In the genomic region with DNA sequence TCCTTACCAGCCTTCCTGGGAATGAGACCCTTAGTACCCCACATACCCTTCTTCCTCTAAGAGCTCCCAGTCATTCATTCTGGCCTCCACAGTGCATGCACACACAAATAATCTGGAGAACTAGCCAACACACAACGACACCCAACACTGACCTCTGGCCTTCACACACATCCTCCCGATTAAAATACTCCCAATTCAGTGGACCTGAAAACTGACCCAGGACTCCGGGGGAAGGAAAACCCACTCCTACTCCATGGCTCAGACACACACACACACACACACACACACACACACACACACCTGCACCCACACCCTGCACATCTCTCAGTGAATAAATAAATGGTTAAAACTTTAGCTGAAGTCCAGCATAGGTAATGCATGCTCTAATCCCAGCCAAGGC, we compare ENCODE assay signal across 28 mouse cellular contexts. TPM values are rescaled to one million over a fixed set of nuclear protein-coding genes. Genes with fewer than 3 reads are reported as not detected.
DNase-seq lines count a peak whose midpoint lies in the region; ATAC-seq and TF ChIP-seq lines count a peak whose summit lies in the region.
"Had no signal": no experiment of that assay in that cellular context is flagged by ENCODE, and none has a peak within 500 bp of the region (broad histone marks: within the 10 kb centered on the region; RNA-seq: fewer than 3 reads in every experiment).

No protein-coding gene starts in this region.

- no peak for TF ChIP-seq POLR2A in kidney, adult 2 months (IDR thresholded peaks at IDR 0.05; ENCODE audit: low read depth, low read length)
- TF ChIP-seq POLR2A in CH12.LX (IDR thresholded peaks at IDR 0.05; ENCODE audit: low read depth, low read length): peak; percentile 3; the same call in 1 of the 2 replicates

- no peak for TF ChIP-seq EP300 in CH12.LX (IDR thresholded peaks at IDR 0.05; ENCODE audit: low read length)

- in situ Hi-C loops in CH12.LX (cut with MboI; ENCODE audit: low pct_ligation_motif_present, low pct_unique_long_range_greater_than_20kb, low sequenced_read_pairs): no loop called here

- no peaks in the 10 kb centered on the region; the same call in 1 of the 2 replicates for H3K36me3 ChIP-seq in kidney, adult 2 months (ENCODE audit: control insufficient read depth, insufficient read depth, low read length)
- peaks cover 22% of the 10 kb centered on the region for H3K36me3 ChIP-seq in kidney, postnatal 0 days (ENCODE audit: insufficient read depth, low read length)
- peaks cover 80 to 95% of the 10 kb centered on the region in 2 experiments for H3K36me3 ChIP-seq in CH12.LX (replicated peaks in 1 of 2; ENCODE audit: control insufficient read depth in 1 of 2, insufficient read depth in 1 of 2, low read length in 1 of 2)

- no peak overlapping the region for H3K9ac ChIP-seq in kidney, postnatal 0 days (ENCODE audit: low read depth, low read length)
- H3K9ac ChIP-seq in CH12.LX (ENCODE audit: insufficient read depth, low read depth): no peak overlapping the region
- H3K9ac ChIP-seq: forebrain, embryonic 13.5 days; heart, embryonic 13.5 days; hindbrain, embryonic 14.5 days had no signal

- ATAC-seq in kidney, postnatal 0 days (replicated peaks; ENCODE audit: low FRiP score, low read depth): no peak
- ATAC-seq: activated CD4-positive, CD25-positive, alpha-beta regulatory T cell, adult 4 months; CD4-positive, CD25-positive, alpha-beta regulatory T cell, adult 4 months; forebrain, embryonic 13.5 days; hindbrain, postnatal 0 days had no signal

- 17% methylated on average over 3 of the region's 3 CpGs for WGBS in kidney, adult 2 months
- WGBS in kidney, postnatal 0 days: 63% methylated on average over 3 of the region's 3 CpGs

- dilution Hi-C loops in CH12.LX (cut with MboI; ENCODE audit: extremely low pct_ligation_motif_present, extremely low pct_unique_long_range_greater_than_20kb, low sequenced_read_pairs): no loop called here

- H3K9me3 ChIP-seq in kidney, postnatal 0 days (replicated peaks; ENCODE audit: low read length): no peaks in the 10 kb centered on the region
- no peaks in the 10 kb centered on the region for H3K9me3 ChIP-seq in CH12.LX (replicated peaks; ENCODE audit: low read length)
- H3K9me3 ChIP-seq: forebrain, embryonic 13.5 days; heart, embryonic 13.5 days had no signal

- no peaks in the 10 kb centered on the region for H3K27me3 ChIP-seq in kidney, adult 2 months (replicated peaks; ENCODE audit: control insufficient read depth, insufficient read depth, low read length)
- no peaks in the 10 kb centered on the region for H3K27me3 ChIP-seq in kidney, postnatal 0 days (ENCODE audit: insufficient read depth, low read length)
- no peaks in the 10 kb centered on the region for H3K27me3 ChIP-seq in CH12.LX (replicated peaks)
- H3K27me3 ChIP-seq: forebrain, embryonic 13.5 days; heart, embryonic 13.5 days had no signal

- no peak overlapping the region for H3K4me2 ChIP-seq in kidney, postnatal 0 days (ENCODE audit: low read length)
- no peak overlapping the region for H3K4me2 ChIP-seq in CH12.LX (ENCODE audit: insufficient read depth, low read depth, poor library complexity, severe bottlenecking)
- H3K4me2 ChIP-seq: forebrain, embryonic 13.5 days; heart, embryonic 13.5 days; hindbrain, embryonic 14.5 days had no signal

- H3K4me1 ChIP-seq in kidney, adult 2 months (ENCODE audit: control insufficient read depth, insufficient read depth, low read length): 0 out of 2 replicates have a peak, but pooled peaks cover 4% of the 10 kb centered on the region
- H3K4me1 ChIP-seq in kidney, postnatal 0 days (replicated peaks; ENCODE audit: insufficient read depth, low read length): no peaks in the 10 kb centered on the region
- H3K4me1 ChIP-seq in CH12.LX (ENCODE audit: control insufficient read depth in 1 of 2, insufficient read depth in 2 of 2): peaks cover 6 to 48% of the 10 kb centered on the region in 2 experiments; a peak in 3 of 4 replicates
- H3K4me1 ChIP-seq in brown adipose tissue, adult 24 weeks (ENCODE audit: control insufficient read depth, insufficient read depth, insufficient read length, low read length): peaks cover 30% of the 10 kb centered on the region
- H3K4me1 ChIP-seq: forebrain, embryonic 10.5 days had no signal

- H3K79me2 ChIP-seq in CH12.LX (replicated peaks; ENCODE audit: control insufficient read depth, extremely low read depth, insufficient read depth, poor library complexity, severe bottlenecking): peaks cover 95% of the 10 kb centered on the region

- TF ChIP-seq RAD21 in CH12.LX (IDR thresholded peaks at IDR 0.05; ENCODE audit: low read depth, low read length): no peak

- no peak overlapping the region for H3K27ac ChIP-seq in kidney, adult 2 months (ENCODE audit: insufficient read depth, low read depth, low read length)
- peak overlapping the region; percentile 28; the same call in 1 of the 2 replicates for H3K27ac ChIP-seq in kidney, postnatal 0 days
- no peak overlapping the region for H3K27ac ChIP-seq in CH12.LX (ENCODE audit: insufficient read depth, low read depth)
- H3K27ac ChIP-seq in brown adipose tissue, adult 24 weeks (replicated peaks; ENCODE audit: low read depth, low read length): peak overlapping the region; percentile 46
- H3K27ac ChIP-seq: forebrain, embryonic 10.5 days; forebrain, embryonic 13.5 days; heart, embryonic 13.5 days; hindbrain, embryonic 14.5 days; hindbrain, postnatal 0 days had no signal

- TF ChIP-seq CTCF in kidney, adult 2 months (conservative IDR thresholded peaks at IDR 0.05; ENCODE audit: insufficient read depth, insufficient read length, low read depth, low read length): no peak
- TF ChIP-seq CTCF in kidney, postnatal 0 days (IDR thresholded peaks at IDR 0.05; ENCODE audit: low read depth): no peak
- no peak for TF ChIP-seq CTCF in CH12.LX (conservative IDR thresholded peaks at IDR 0.05 in 1 of 2, IDR thresholded peaks at IDR 0.05 in 1 of 2; ENCODE audit: low read depth in 2 of 2, low read length in 2 of 2)

- DNase-seq in kidney, adult 2 months: peak; percentile 70
- no peak for DNase-seq in kidney, postnatal 4 days
- DNase-seq in kidney, postnatal 0 days (ENCODE audit: low spot score): no peak
- no peak for DNase-seq in kidney, postnatal 14 days
- DNase-seq in CH12.LX (ENCODE audit: extremely low read depth): no peak
- DNase-seq: adrenal gland, adult 8-10 months; adrenal gland, postnatal 25 days; cerebellum, adult 9-10 months; cerebellum, postnatal 14 days; gastrocnemius, postnatal 25 days; heart, adult 18-20 months; heart, postnatal 14 days; heart, postnatal 4 days had no signal

- H3K4me3 ChIP-seq in kidney, adult 2 months (ENCODE audit: insufficient read depth, low read depth, low read length): no peak overlapping the region
- H3K4me3 ChIP-seq in kidney, postnatal 0 days (replicated peaks; ENCODE audit: low read depth, low read length): no peak overlapping the region
- no peak overlapping the region for H3K4me3 ChIP-seq in CH12.LX (replicated peaks in 1 of 3; ENCODE audit: low read depth in 2 of 3, low read length in 2 of 3, poor library complexity in 1 of 3)
- H3K4me3 ChIP-seq in brown adipose tissue, adult 24 weeks (ENCODE audit: insufficient read depth, low read depth, low read length): no peak overlapping the region
- H3K4me3 ChIP-seq: forebrain, embryonic 10.5 days; forebrain, embryonic 13.5 days; heart, embryonic 13.5 days had no signal

TF ChIP-seq in CH12.LX, 34 proteins besides CTCF, POLR2A, EP300 and RAD21 (continues in another document):
- no peak for TF ChIP-seq SMC3 (IDR thresholded peaks at IDR 0.05; ENCODE audit: low read depth, low read length)
- TF ChIP-seq MAFK (IDR thresholded peaks at IDR 0.05; ENCODE audit: insufficient replicate concordance, low read length): no peak
- no peak for TF ChIP-seq MYC (IDR thresholded peaks at IDR 0.05; ENCODE audit: low read depth, low read length)
- TF ChIP-seq ZMIZ1 (IDR thresholded peaks at IDR 0.05; ENCODE audit: low read depth, low read length): no peak
- TF ChIP-seq USF1 (IDR thresholded peaks at IDR 0.05; ENCODE audit: low read depth, low read length): no peak
- no peak for TF ChIP-seq MXI1 (IDR thresholded peaks at IDR 0.05; ENCODE audit: low read depth, low read length)
- no peak for TF ChIP-seq GABPA (IDR thresholded peaks at IDR 0.05; ENCODE audit: insufficient replicate concordance, low read depth, low read length)
- TF ChIP-seq TCF12 (IDR thresholded peaks at IDR 0.05; ENCODE audit: low read depth, low read length): no peak
- TF ChIP-seq BHLHE40 (IDR thresholded peaks at IDR 0.05; ENCODE audit: low read depth, low read length): no peak
- no peak for TF ChIP-seq MEF2A (IDR thresholded peaks at IDR 0.05; ENCODE audit: borderline replicate concordance, low read depth, low read length)

RNA-seq across cellular contexts. Expression of a gene that starts 14.5 kb away (rescaled TPM):
- 47.9 and 57.1 TPM in 2 replicates for polyA plus RNA-seq in kidney, adult 2 months (2012; rRNA removed)
- polyA plus RNA-seq in kidney, postnatal 0 days (2015; fragmentation: Nextera tagmentation; extraction: Ambion mirVana): 89.4 and 105 TPM in 2 replicates
- 77.3 and 89.2 TPM in 2 replicates for total RNA-seq in CH12.LX (2012; rRNA removed)
- 46.4 and 55.3 TPM in 2 replicates for total RNA-seq in CH12.LX (2014; rRNA removed)
- polyA plus RNA-seq in CH12.LX (2012; ENCODE audit: insufficient read length, low read depth): 233 and 239 TPM in 2 replicates
- polyA plus RNA-seq in brown adipose tissue, adult 24 weeks (2012; ENCODE audit: insufficient read depth, insufficient read length, missing spikeins): 499 and 545 TPM in 2 replicates

RNA-seq across cellular contexts. Expression of a gene that starts 32.2 kb away (rescaled TPM):
- polyA plus RNA-seq in kidney, adult 2 months (2012; rRNA removed): 77.2 and 77.8 TPM in 2 replicates
- 99.9 and 113 TPM in 2 replicates for polyA plus RNA-seq in kidney, postnatal 0 days (2015; fragmentation: Nextera tagmentation; extraction: Ambion mirVana)
- 0.97 and 1.1 TPM in 2 replicates for total RNA-seq in CH12.LX (2012; rRNA removed)
- total RNA-seq in CH12.LX (2014; rRNA removed): 1.7 and 2.6 TPM in 2 replicates
- 3.6 and 3.8 TPM in 2 replicates for polyA plus RNA-seq in CH12.LX (2012; ENCODE audit: insufficient read length, low read depth)
- 233 and 423 TPM in 2 replicates for polyA plus RNA-seq in brown adipose tissue, adult 24 weeks (2012; ENCODE audit: insufficient read depth, insufficient read length, missing spikeins)
- polyA plus RNA-seq: activated CD4-positive, CD25-positive, alpha-beta regulatory T cell, adult 4 months had no signal

RNA-seq across cellular contexts. Expression of a gene that starts 54.4 kb away (rescaled TPM):
- 4.3 and 5.0 TPM in 2 replicates for polyA plus RNA-seq in kidney, adult 2 months (2012; rRNA removed)
- polyA plus RNA-seq in kidney, postnatal 0 days (2015; fragmentation: Nextera tagmentation; extraction: Ambion mirVana): 6.7 and 7.5 TPM in 2 replicates
- total RNA-seq in CH12.LX (2012; rRNA removed) (1.7 and 2.0 TPM in 2 replicates), CH12.LX (2014; rRNA removed) (1.8 and 2.9 TPM in 2 replicates)
- polyA plus RNA-seq in CH12.LX (2012; ENCODE audit: insufficient read length, low read depth): 1.8 and 1.9 TPM in 2 replicates
- polyA plus RNA-seq in brown adipose tissue, adult 24 weeks (2012; ENCODE audit: insufficient read depth, insufficient read length, missing spikeins): 2.9 and 6.7 TPM in 2 replicates

RNA-seq across cellular contexts. Expression of a gene that starts 60.0 kb away (rescaled TPM):
- 0.08 TPM in 1 of 2 replicates, not detected in the other for polyA plus RNA-seq in kidney, adult 2 months (2012; rRNA removed)
- polyA plus RNA-seq in kidney, postnatal 0 days (2015; fragmentation: Nextera tagmentation; extraction: Ambion mirVana): 0.13 and 0.16 TPM in 2 replicates
- total RNA-seq in CH12.LX (2012; rRNA removed) (0.13 TPM in 1 of 2 replicates, not detected in the other), CH12.LX (2014; rRNA removed) (not detected in 2 replicates)
- not detected in 2 replicates for polyA plus RNA-seq in CH12.LX (2012; ENCODE audit: insufficient read length, low read depth)
- polyA plus RNA-seq in brown adipose tissue, adult 24 weeks (2012; ENCODE audit: insufficient read depth, insufficient read length, missing spikeins): not detected in 2 replicates
- total RNA-seq: adrenal gland, adult 8-10 months; adrenal gland, postnatal 25 days; gastrocnemius, adult 18-20 months; gastrocnemius, postnatal 25 days; heart, adult 18-20 months; heart, postnatal 14 days; heart, postnatal 4 days had no signal
- polyA plus RNA-seq: activated CD4-positive, CD25-positive, alpha-beta regulatory T cell, adult 4 months; C2C12; CD4-positive, CD25-positive, alpha-beta regulatory T cell, adult 4 months; embryonic facial prominence, embryonic 11.5 days; forebrain, embryonic 13.5 days; forebrain, embryonic 16.5 days; gonadal fat pad, adult 2 months; heart, embryonic 16.5 days; hindbrain, embryonic 11.5 days; hindbrain, embryonic 14.5 days had no signal

Comparison
In these comparisons a context has a peak if more than half of its experiments do, and no peak if none do; other contexts are left out.
1. H3K27ac ChIP-seq: peak in kidney, postnatal 0 days (single experiment) and brown adipose tissue, adult 24 weeks (single experiment); none in kidney, adult 2 months (single experiment) and CH12.LX (single experiment).
2. RNA of a gene that starts 32.2 kb away (polyA plus RNA-seq): 233 to 423 TPM in brown adipose tissue, adult 24 weeks, 99.9 to 113 TPM in kidney, postnatal 0 days and 77.2 to 77.8 TPM in kidney, adult 2 months; 3.6 to 3.8 TPM in CH12.LX; every median in the first group is over 10 times any median in the second.